Mouse (Mus musculus): ENCODE measurements around the gene Nhlh1. TPM values are rescaled to one million over a fixed set of nuclear protein-coding genes. Genes with fewer than 3 reads are reported as not detected.

The Nhlh1 gene
- polyA plus RNA-seq, 1 experiment = not detected

GRCm38 (mm10) chr1:172077981-172078380 lies 20.6 kb upstream of the Nhlh1 start:
- no peak for TF ChIP-seq TAL1 (IDR thresholded peaks at IDR 0.05; ENCODE audit: low read length)
- no peak for TF ChIP-seq GATA1 (IDR thresholded peaks at IDR 0.05; ENCODE audit: low read length)
- H3K4me1 ChIP-seq (ENCODE audit: control insufficient read depth) = peaks cover 28% of the 10 kb centered on the region
- peaks cover 72% of the 10 kb centered on the region for H3K36me3 ChIP-seq (ENCODE audit: control insufficient read depth)
- no peaks in the 10 kb centered on the region for H3K9me3 ChIP-seq (ENCODE audit: control insufficient read depth, low read length)
- no peak overlapping the region for H3K4me3 ChIP-seq (replicated peaks)
- no peaks in the 10 kb centered on the region for H3K27me3 ChIP-seq (ENCODE audit: control insufficient read depth)

- Histone ChIP-seq H3K9me3 (ENCODE audit: control insufficient read depth, low read length) (no peaks in the 10 kb centered on the region), H3K27me3 (ENCODE audit: control insufficient read depth) (no peaks in the 10 kb centered on the region), H3K36me3 (ENCODE audit: control insufficient read depth) (peaks cover 95% of the 10 kb centered on the region), H3K4me3 (replicated peaks) (no peak overlapping the region), H3K4me1 (ENCODE audit: control insufficient read depth) (peaks cover under 1% of the 10 kb centered on the region)
- no peak for TF ChIP-seq TAL1 (IDR thresholded peaks at IDR 0.05; ENCODE audit: low read length)
- no peak for TF ChIP-seq GATA1 (IDR thresholded peaks at IDR 0.05; ENCODE audit: low read length)
These were observed 15.2 kb upstream of the Nhlh1 start for GRCm38 (mm10) chr1:172072604-172073003.

DNA sequence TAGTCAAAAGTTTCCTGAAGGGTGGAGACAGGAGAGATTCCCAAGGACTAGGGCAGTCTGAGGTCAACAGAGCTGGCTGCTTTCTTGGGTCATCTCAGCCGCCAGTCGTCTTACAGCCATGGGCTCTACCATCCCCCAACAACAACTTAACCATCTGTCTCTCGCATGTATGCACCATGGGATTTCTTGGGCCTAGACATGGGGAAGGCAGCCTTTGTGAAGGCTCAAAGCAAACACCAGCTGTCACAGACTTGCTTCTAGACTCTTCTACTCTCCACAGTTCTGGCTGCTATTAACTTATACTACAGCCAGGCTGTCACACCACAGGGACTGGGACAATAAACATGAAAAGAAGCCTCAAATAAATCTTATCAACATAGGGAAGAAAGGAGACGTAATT lies 14.2 kb upstream of the Nhlh1 start:
- TF ChIP-seq GATA1 (IDR thresholded peaks at IDR 0.05; ENCODE audit: low read length) = no peak
- no peak for TF ChIP-seq TAL1 (IDR thresholded peaks at IDR 0.05; ENCODE audit: low read length)
- H3K4me1 ChIP-seq (ENCODE audit: control insufficient read depth) = no peaks in the 10 kb centered on the region
- H3K4me3 ChIP-seq (replicated peaks) = no peak overlapping the region
- H3K9me3 ChIP-seq (ENCODE audit: control insufficient read depth, low read length) = no peaks in the 10 kb centered on the region
- H3K27me3 ChIP-seq (ENCODE audit: control insufficient read depth) = no peaks in the 10 kb centered on the region
- H3K36me3 ChIP-seq (ENCODE audit: control insufficient read depth) = peaks cover 100% of the 10 kb centered on the region

- Histone ChIP-seq H3K4me3 (replicated peaks) (no peak overlapping the region), H3K27me3 (ENCODE audit: control insufficient read depth) (no peaks in the 10 kb centered on the region), H3K36me3 (ENCODE audit: control insufficient read depth) (peaks cover 99% of the 10 kb centered on the region), H3K4me1 (ENCODE audit: control insufficient read depth) (no peaks in the 10 kb centered on the region), H3K9me3 (ENCODE audit: control insufficient read depth, low read length) (no peaks in the 10 kb centered on the region)
- TF ChIP-seq GATA1 (IDR thresholded peaks at IDR 0.05; ENCODE audit: low read length) (no peak), TAL1 (IDR thresholded peaks at IDR 0.05; ENCODE audit: low read length) (no peak)
These were observed 12.9 kb upstream of the Nhlh1 start for GRCm38 (mm10) chr1:172070227-172070626.

DNA sequence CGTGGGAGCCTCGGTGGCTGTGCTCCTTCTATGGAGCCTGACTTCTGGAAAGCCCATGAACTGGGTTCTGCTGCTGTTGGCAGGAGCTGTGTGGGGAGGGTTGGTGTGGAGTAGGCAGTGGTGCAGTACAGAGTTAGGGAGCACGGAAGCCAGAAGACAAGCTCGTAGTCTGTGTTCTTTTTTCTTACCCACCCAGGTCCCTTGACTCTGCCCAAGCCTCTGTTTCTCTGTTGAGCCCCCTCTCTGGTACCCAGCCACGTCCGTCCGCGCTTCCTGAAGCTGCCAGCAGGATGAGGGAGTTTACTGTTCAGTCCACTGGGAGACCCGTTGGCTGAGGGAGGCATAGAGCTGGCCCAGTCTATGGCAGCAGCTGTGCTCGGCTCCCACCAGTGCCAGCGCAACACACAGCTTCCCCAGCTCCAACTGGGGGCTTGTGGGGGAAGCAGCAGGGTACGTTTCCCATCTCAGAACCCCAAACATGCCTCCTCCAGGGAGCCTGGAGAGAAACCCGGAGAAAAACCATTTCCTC lies 7.3 kb upstream of the Nhlh1 start:
- TF ChIP-seq TAL1 (IDR thresholded peaks at IDR 0.05; ENCODE audit: low read length) (no peak), GATA1 (IDR thresholded peaks at IDR 0.05; ENCODE audit: low read length) (no peak)
- H3K36me3 ChIP-seq (ENCODE audit: control insufficient read depth) = peaks cover 55% of the 10 kb centered on the region
- H3K27me3 ChIP-seq (ENCODE audit: control insufficient read depth) = peaks cover 2% of the 10 kb centered on the region; the same call in 1 of the 2 replicates
- H3K4me3 ChIP-seq (replicated peaks) = no peak overlapping the region
- no peaks in the 10 kb centered on the region for H3K4me1 ChIP-seq (ENCODE audit: control insufficient read depth)
- H3K9me3 ChIP-seq (ENCODE audit: control insufficient read depth, low read length) = no peaks in the 10 kb centered on the region

DNA sequence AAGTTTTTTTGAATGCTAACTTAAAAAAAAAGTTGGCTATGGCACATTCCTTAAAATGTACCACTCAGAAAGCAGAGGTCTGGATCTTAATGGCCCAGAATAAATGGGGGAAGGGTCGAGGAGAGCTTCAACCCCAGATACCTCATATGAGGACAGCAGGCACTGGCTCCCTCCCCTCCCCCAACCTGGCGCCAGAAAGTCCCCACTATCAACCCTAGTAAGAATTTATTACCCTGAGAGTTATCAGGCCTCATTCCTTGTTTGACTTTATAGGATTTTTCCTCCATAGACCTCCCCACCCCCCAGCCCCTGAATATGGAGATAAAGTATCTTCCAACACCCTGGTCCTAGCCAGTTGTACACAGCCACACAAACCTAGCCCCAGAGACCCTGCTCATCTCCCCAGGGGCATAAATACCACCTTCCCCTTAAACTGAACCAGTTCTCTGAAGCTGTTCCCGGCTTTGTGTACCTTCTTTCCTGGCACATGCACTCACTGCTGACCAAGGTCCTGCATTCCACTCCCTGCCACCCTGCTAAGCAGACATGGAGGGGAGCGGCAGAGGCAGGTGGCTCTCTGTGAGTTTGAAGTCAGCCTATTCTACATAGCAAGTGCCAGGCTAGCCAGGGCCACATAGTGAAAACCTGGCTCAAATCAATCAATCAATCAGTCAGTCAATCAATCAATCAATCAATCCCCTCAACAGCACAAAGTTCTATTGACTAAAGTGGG lies 6.1 kb upstream of the Nhlh1 start:
- H3K4me3 ChIP-seq (replicated peaks) = no peak overlapping the region
- H3K4me1 ChIP-seq (ENCODE audit: control insufficient read depth) = no peaks in the 10 kb centered on the region
- H3K36me3 ChIP-seq (ENCODE audit: control insufficient read depth) = peaks cover 43% of the 10 kb centered on the region
- H3K27me3 ChIP-seq (ENCODE audit: control insufficient read depth) = peaks cover 2% of the 10 kb centered on the region; the same call in 1 of the 2 replicates
- TF ChIP-seq TAL1 (IDR thresholded peaks at IDR 0.05; ENCODE audit: low read length) (no peak), GATA1 (IDR thresholded peaks at IDR 0.05; ENCODE audit: low read length) (no peak)
- H3K9me3 ChIP-seq (ENCODE audit: control insufficient read depth, low read length) = no peaks in the 10 kb centered on the region

DNA sequence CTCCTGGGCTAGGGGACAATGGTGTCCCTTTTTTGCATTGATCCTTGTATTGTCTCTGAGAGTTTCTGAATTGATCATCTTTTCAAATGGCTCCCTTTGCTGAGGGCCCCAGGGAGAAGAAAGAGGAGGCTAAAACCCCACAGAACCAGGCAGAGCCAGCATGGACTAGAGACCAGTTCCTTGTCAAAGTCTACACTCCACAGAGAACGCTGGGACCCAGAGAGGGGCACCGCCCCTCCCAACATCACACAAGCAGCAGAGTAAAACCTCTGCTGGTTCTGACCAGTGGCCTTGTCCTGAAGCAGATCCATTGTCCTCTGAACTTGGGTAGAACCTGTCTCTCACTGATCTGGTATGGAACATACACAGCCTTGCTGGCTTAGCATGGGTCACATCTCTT lies 4.7 kb upstream of the Nhlh1 start:
- peaks cover 29% of the 10 kb centered on the region for H3K36me3 ChIP-seq (ENCODE audit: control insufficient read depth)
- no peak overlapping the region for H3K4me3 ChIP-seq (replicated peaks)
- H3K27me3 ChIP-seq (ENCODE audit: control insufficient read depth) = peaks cover 3% of the 10 kb centered on the region; the same call in 1 of the 2 replicates
- no peak for TF ChIP-seq GATA1 (IDR thresholded peaks at IDR 0.05; ENCODE audit: low read length)
- TF ChIP-seq TAL1 (IDR thresholded peaks at IDR 0.05; ENCODE audit: low read length) = no peak
- H3K4me1 ChIP-seq (ENCODE audit: control insufficient read depth) = no peaks in the 10 kb centered on the region
- H3K9me3 ChIP-seq (ENCODE audit: control insufficient read depth, low read length) = no peaks in the 10 kb centered on the region

DNA sequence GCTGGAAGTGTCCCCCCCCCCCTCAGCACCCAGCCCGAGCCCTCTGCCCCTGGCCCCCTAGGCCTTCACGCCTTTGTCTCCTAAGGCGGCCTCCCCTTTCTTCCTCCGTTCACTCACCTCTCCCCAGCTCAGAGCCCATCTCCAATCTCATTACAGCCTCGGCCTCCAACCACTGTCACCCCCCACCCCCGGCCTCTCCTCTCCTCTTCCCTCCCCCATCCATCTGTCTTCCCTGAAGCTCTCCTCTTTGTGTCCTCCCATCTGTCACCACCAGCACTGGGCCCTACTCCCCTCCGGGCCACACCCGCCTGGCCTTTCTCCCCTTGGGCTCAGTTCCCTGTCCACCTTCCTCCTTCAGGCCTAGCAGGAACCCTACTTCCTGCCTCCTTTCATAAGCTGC lies 3.8 kb upstream of the Nhlh1 start:
- TF ChIP-seq TAL1 (IDR thresholded peaks at IDR 0.05; ENCODE audit: low read length) (no peak), GATA1 (IDR thresholded peaks at IDR 0.05; ENCODE audit: low read length) (no peak)
- Histone ChIP-seq H3K4me1 (ENCODE audit: control insufficient read depth) (no peaks in the 10 kb centered on the region), H3K36me3 (ENCODE audit: control insufficient read depth) (peaks cover 20% of the 10 kb centered on the region)

DNA sequence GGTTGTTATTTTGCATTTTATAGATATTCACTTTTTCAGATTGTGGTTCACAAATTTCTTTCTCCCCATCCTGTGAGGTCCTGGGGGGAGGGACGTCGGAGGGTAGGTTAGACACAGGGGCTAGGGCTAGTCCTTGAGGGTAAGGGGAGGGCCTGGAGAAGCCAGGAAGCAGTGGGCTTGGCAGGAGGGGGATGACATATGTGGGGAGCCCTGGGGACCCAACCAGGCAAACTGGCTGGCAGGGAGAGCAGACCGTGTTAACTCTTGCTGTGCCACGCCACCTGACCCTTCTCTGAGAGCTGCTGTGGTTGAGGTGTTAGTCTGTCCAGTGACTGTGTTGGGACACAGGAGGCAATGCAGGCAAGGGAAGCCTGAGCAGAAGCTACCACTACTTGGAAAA lies 3.3 kb upstream of the Nhlh1 start:
- H3K9me3 ChIP-seq (ENCODE audit: control insufficient read depth, low read length) = no peaks in the 10 kb centered on the region
- TF ChIP-seq GATA1 (IDR thresholded peaks at IDR 0.05; ENCODE audit: low read length) (no peak), TAL1 (IDR thresholded peaks at IDR 0.05; ENCODE audit: low read length) (no peak)
- peaks cover 17% of the 10 kb centered on the region for H3K27me3 ChIP-seq (ENCODE audit: control insufficient read depth)
- H3K4me1 ChIP-seq (ENCODE audit: control insufficient read depth) = no peaks in the 10 kb centered on the region
- H3K4me3 ChIP-seq (replicated peaks) = no peak overlapping the region
- H3K36me3 ChIP-seq (ENCODE audit: control insufficient read depth) = peaks cover 16% of the 10 kb centered on the region

More for the DNA sequence above, 3.8 kb upstream of the Nhlh1 start:
- H3K9me3 ChIP-seq (ENCODE audit: control insufficient read depth, low read length) = no peaks in the 10 kb centered on the region
- no peak overlapping the region for H3K4me3 ChIP-seq (replicated peaks)
- H3K27me3 ChIP-seq (ENCODE audit: control insufficient read depth) = peaks cover 12% of the 10 kb centered on the region
